Mouse (Mus musculus): ENCODE results near the gene Gpd1.

DNA sequence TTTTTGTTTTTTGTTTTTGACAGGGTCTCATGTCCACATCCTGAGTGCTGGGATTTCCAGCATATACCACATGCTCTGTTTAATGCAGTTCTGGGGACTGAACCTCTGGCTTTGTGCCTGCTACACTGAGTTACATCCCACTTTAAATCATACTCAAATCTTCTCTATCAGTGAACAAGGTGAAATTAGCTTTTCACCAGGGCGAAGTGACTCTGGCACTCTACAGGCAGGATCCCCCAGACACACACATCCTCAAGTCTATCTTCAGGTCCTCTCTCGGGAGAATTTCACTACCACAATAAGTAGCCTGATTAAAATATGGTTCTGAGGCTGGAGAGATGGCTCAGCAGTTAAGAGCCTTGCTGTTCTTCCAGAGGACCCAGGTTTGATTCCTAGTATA, 9.2 kb downstream of the Gpd1 start:
- TF ChIP-seq USF1 (IDR thresholded peaks at IDR 0.05; ENCODE audit: low read depth) (no peak), POLR2A (IDR thresholded peaks at IDR 0.05; ENCODE audit: insufficient read length, low read depth) (no peak), MAX (IDR thresholded peaks at IDR 0.05; ENCODE audit: low read depth) (no peak), TCF12 (IDR thresholded peaks at IDR 0.05; ENCODE audit: insufficient read depth, poor library complexity, severe bottlenecking) (no peak), MYOD1 (IDR thresholded peaks at IDR 0.05; ENCODE audit: control insufficient read depth in 1 of 3, insufficient read length in 2 of 3, low read depth in 2 of 3) (no peak), MYOG (IDR thresholded peaks at IDR 0.05; ENCODE audit: control insufficient read depth in 1 of 3, insufficient read depth in 1 of 3, insufficient read length in 2 of 3, low read depth in 2 of 3) (no peak), E2F4 (IDR thresholded peaks at IDR 0.05; ENCODE audit: insufficient read depth) (no peak), TCF3 (IDR thresholded peaks at IDR 0.05; ENCODE audit: insufficient read length, low read depth) (no peak), CEBPB (IDR thresholded peaks at IDR 0.05; ENCODE audit: insufficient read depth, poor library complexity, severe bottlenecking) (no peak), POLR2AphosphoS2 (IDR thresholded peaks at IDR 0.05; ENCODE audit: insufficient read length, low read depth) (no peak), REST (IDR thresholded peaks at IDR 0.05; ENCODE audit: insufficient read depth, insufficient read length) (no peak), SRF (IDR thresholded peaks at IDR 0.05; ENCODE audit: control insufficient read depth, insufficient read length, low read depth) (no peak)

Measured in myocyte (in vitro differentiated cells).